Mouse (Mus musculus) cerebellum, postnatal 4 days (tissue): ENCODE data around the gene Tfdp2.

Experiments
- DNase-seq, 2 experiments: peaks; one replicate each; pipeline ENCODE4 v3.0.0; 2022; ENCODE audit warnings: low spot score in 2 of 2, mixed read lengths in 1 of 2

The Tfdp2 gene

DNA sequence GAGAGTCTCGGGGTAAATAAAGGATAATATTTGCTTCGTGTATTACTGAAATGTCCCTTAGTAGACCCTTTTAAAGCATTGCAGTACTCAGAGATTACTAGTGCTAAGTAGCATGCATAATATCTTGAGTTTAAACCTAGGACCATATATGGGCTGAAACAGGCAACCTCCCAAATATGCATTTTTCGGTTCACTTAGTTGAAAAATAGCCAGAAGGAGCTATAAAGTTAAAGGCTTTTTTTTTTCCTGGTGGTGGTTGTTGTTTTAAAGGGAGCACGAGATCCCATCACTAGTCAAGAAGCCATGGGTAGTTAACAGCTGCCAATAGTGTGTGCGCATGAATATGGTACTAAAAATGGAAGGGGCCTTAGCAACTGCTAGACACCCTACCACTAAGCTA, 175.0 kb downstream of the Tfdp2 start:
- no peak for DNase-seq
